Mouse (Mus musculus) heart, postnatal 0 days (tissue): ENCODE results near the gene Sesn1. TPM values are rescaled to one million over a fixed set of nuclear protein-coding genes. Genes with fewer than 3 reads are reported as not detected.

Source experiments
- ATAC-seq: fragments of 200-750 bp; cut with Nextera tagmentation; 2 replicates; pipeline ENCODE4 v1.8.0; 2017; ENCODE audit warnings: low read depth, moderate number of reproducible peaks, moderate library complexity; ENCODE audit not compliant: insufficient read depth
- DNase-seq: peaks from one replicate; pipeline ENCODE4 v3.0.0-alpha.2; 2016; ENCODE audit warnings: low spot score
- H3K27ac ChIP-seq: fragments of 300-500 bp; sonication (generic); 2 replicates; pipeline ENCODE4 v1.5.1; 2014; ENCODE audit warnings: low read depth, mild to moderate bottlenecking
- H3K27me3 ChIP-seq: fragments of 300-500 bp; sonication (generic); 2 replicates; pipeline ENCODE4 v1.6.1; 2014; ENCODE audit warnings: low read length, mixed read lengths; ENCODE audit not compliant: control insufficient read depth, insufficient read depth
- H3K36me3 ChIP-seq: fragments of 300-500 bp; sonication (generic); replicated peaks from 2 replicates; pipeline ENCODE4 v1.6.1; 2014; ENCODE audit warnings: low read length, mixed read lengths; ENCODE audit not compliant: control insufficient read depth, insufficient read depth
- H3K4me1 ChIP-seq: fragments of 300-500 bp; sonication (generic); 2 replicates; pipeline ENCODE4 v1.6.1; 2014; ENCODE audit warnings: antibody characterized with exemption; ENCODE audit not compliant: control insufficient read depth, insufficient read depth
- H3K4me2 ChIP-seq: fragments of 300-500 bp; sonication (generic); 2 replicates; pipeline ENCODE4 v1.6.1; 2014; ENCODE audit warnings: low read depth, mild to moderate bottlenecking, low read length, moderate library complexity
- H3K4me3 ChIP-seq: fragments of 300-500 bp; sonication (generic); 2 replicates; pipeline ENCODE4 v1.5.1; 2014; ENCODE audit warnings: low read depth, low read length
- H3K9ac ChIP-seq: fragments of 300-500 bp; sonication (generic); replicated peaks from 2 replicates; pipeline ENCODE4 v1.6.1; 2014; ENCODE audit warnings: low read depth, low read length, mixed read lengths
- H3K9me3 ChIP-seq: fragments of 300-500 bp; sonication (generic); replicated peaks from 2 replicates; pipeline ENCODE4 v1.6.1; 2016; ENCODE audit warnings: low read length; ENCODE audit not compliant: control insufficient read depth
- CTCF ChIP-seq: IDR thresholded peaks from 2 replicates; pipeline ENCODE4 v1.5.1; 2016; ENCODE audit warnings: antibody characterized with exemption, control low read depth, low read depth
- EP300 ChIP-seq: IDR thresholded peaks from 2 replicates; pipeline ENCODE4 v1.6.1; 2016; ENCODE audit warnings: antibody characterized with exemption, low read depth
- WGBS: fragments of 180-500 bp; shearing (Covaris S2); extraction: QIAGEN DNeasy Blood & Tissue Kit; methylation state at CpG from one replicate; pipeline ENCODE4 v1.1.7; 2014; 5-methylcytosine and 5-hydroxymethylcytosine counted together
- polyA plus RNA-seq: library from polyadenylated mRNA; unstranded; fragments of >200 nt; fragmentation: Nextera tagmentation; extraction: Ambion mirVana; gene quantifications from 2 replicates; pipeline ENCODE4 v1.2.1, GENCODE M21; 2015
- total RNA-seq: library from RNA; depleted of rRNA; stranded (reverse); fragments of >200 nt; gene quantifications from 2 replicates; pipeline ENCODE4 v1.2.3, GENCODE M21; 2014; ENCODE audit warnings: low replicate concordance

Sesn1 gene
- total and polyA plus RNA-seq, 2 experiments from 2014 or later = 44.5 to 68.2 TPM

GRCm38 (mm10) chr10:41896865-41897264 lies 87.1 kb downstream of the Sesn1 start:
- WGBS = 96% methylated on average over 2 of the region's 2 CpGs
- Histone ChIP-seq H3K9ac (no peak overlapping the region), H3K27ac (no peak overlapping the region), H3K4me2 (no peak overlapping the region), H3K36me3 (peaks cover 45% of the 10 kb centered on the region), H3K27me3 (no peaks in the 10 kb centered on the region), H3K9me3 (no peaks in the 10 kb centered on the region), H3K4me1 (peaks cover 20% of the 10 kb centered on the region), H3K4me3 (no peak overlapping the region)
- TF ChIP-seq EP300 = no peak
- TF ChIP-seq CTCF = no peak
- no peak for ATAC-seq
- DNase-seq = no peak

- Histone ChIP-seq H3K27ac (no peak overlapping the region), H3K9me3 (no peaks in the 10 kb centered on the region), H3K4me2 (no peak overlapping the region), H3K36me3 (peaks cover 80% of the 10 kb centered on the region), H3K9ac (no peak overlapping the region), H3K4me3 (no peak overlapping the region), H3K27me3 (no peaks in the 10 kb centered on the region), H3K4me1 (no peaks in the 10 kb centered on the region)
- TF ChIP-seq EP300 (no peak), CTCF (no peak)
- ATAC-seq = no peak
- WGBS = 87% methylated on average over 8 of the region's 8 CpGs
- DNase-seq = no peak
Observed at GRCm38 (mm10) chr10:41901456-41901855, 91.7 kb downstream of the Sesn1 start.

GRCm38 (mm10) chr10:41901864-41902263 lies 92.1 kb downstream of the Sesn1 start:
- Histone ChIP-seq H3K4me1 (no peaks in the 10 kb centered on the region), H3K9me3 (no peaks in the 10 kb centered on the region), H3K27me3 (no peaks in the 10 kb centered on the region), H3K4me2 (no peak overlapping the region), H3K9ac (no peak overlapping the region), H3K4me3 (no peak overlapping the region), H3K27ac (no peak overlapping the region), H3K36me3 (peaks cover 81% of the 10 kb centered on the region)
- DNase-seq (no peak), ATAC-seq (no peak)
- TF ChIP-seq CTCF = no peak
- no peak for TF ChIP-seq EP300
- WGBS = 92% methylated on average over 6 of the region's 6 CpGs

- H3K27me3 ChIP-seq = no peaks in the 10 kb centered on the region
- DNase-seq (no peak), ATAC-seq (no peak)
- H3K9ac ChIP-seq = no peak overlapping the region
- WGBS = 91% methylated on average over 11 of the region's 11 CpGs
- H3K4me2 ChIP-seq = no peak overlapping the region
- TF ChIP-seq CTCF (no peak), EP300 (no peak)
- H3K27ac ChIP-seq = no peak overlapping the region
- H3K36me3 ChIP-seq = peaks cover 66% of the 10 kb centered on the region
- no peaks in the 10 kb centered on the region for H3K9me3 ChIP-seq
- no peak overlapping the region for H3K4me3 ChIP-seq
- no peaks in the 10 kb centered on the region for H3K4me1 ChIP-seq
Observed at GRCm38 (mm10) chr10:41907473-41907872, 97.7 kb downstream of the Sesn1 start.

- H3K36me3 ChIP-seq = peaks cover 61% of the 10 kb centered on the region
- no peaks in the 10 kb centered on the region for H3K27me3 ChIP-seq
- H3K9ac ChIP-seq = no peak overlapping the region
- H3K4me1 ChIP-seq = no peaks in the 10 kb centered on the region
- H3K9me3 ChIP-seq = no peaks in the 10 kb centered on the region
- H3K27ac ChIP-seq = no peak overlapping the region
- DNase-seq (no peak), ATAC-seq (no peak)
- TF ChIP-seq EP300 = no peak
- TF ChIP-seq CTCF = no peak
- WGBS = 57% methylated on average over 4 of the region's 4 CpGs
- H3K4me2 ChIP-seq = no peak overlapping the region
- no peak overlapping the region for H3K4me3 ChIP-seq
Observed at GRCm38 (mm10) chr10:41907950-41908349, 98.2 kb downstream of the Sesn1 start.

GRCm38 (mm10) chr10:41908899-41909298 lies 99.2 kb downstream of the Sesn1 start:
- ATAC-seq = no peak
- H3K27me3 ChIP-seq = no peaks in the 10 kb centered on the region
- no peaks in the 10 kb centered on the region for H3K9me3 ChIP-seq
- no peak overlapping the region for H3K9ac ChIP-seq
- no peak for DNase-seq
- H3K4me1 ChIP-seq = no peaks in the 10 kb centered on the region
- TF ChIP-seq CTCF (no peak), EP300 (no peak)
- no peak overlapping the region for H3K27ac ChIP-seq
- 79% methylated on average over 6 of the region's 6 CpGs for WGBS
- peaks cover 52% of the 10 kb centered on the region for H3K36me3 ChIP-seq
- no peak overlapping the region for H3K4me3 ChIP-seq
- H3K4me2 ChIP-seq = no peak overlapping the region
